Mouse (Mus musculus) bone marrow macrophage, adult 2 months (primary cell): ENCODE measurements around the gene Gtf2h4.

Experiments
- CTCF ChIP-seq: IDR thresholded peaks from 2 replicates; pipeline ENCODE4 v1.5.1; 2012; ENCODE audit warnings: low read depth, mild to moderate bottlenecking, low read length, moderate library complexity
- POLR2A ChIP-seq: IDR thresholded peaks from 2 replicates; pipeline ENCODE4 v1.6.1; 2012; ENCODE audit warnings: mild to moderate bottlenecking, low read depth, low read length, borderline replicate concordance

GRCm38 (mm10) chr17:35720340-35720727, 46.8 kb upstream of the Gtf2h4 start:
- TF ChIP-seq POLR2A, result no peak
- no peak for TF ChIP-seq CTCF
